ENCODE assay signal across 8 mouse cellular contexts in genomic region chr8:71486136-71486529, GRCm38 (mm10). TPM values are rescaled to one million over a fixed set of nuclear protein-coding genes. Genes with fewer than 3 reads are reported as not detected.
DNase-seq lines count a peak whose midpoint lies in the region; ATAC-seq and TF ChIP-seq lines count a peak whose summit lies in the region.

No protein-coding gene starts in this region.

- TF ChIP-seq POLR2A in heart, adult 2 months (IDR thresholded peaks at IDR 0.05; ENCODE audit: insufficient read depth, low read depth, low read length): no peak

- H3K4me2 ChIP-seq in forebrain, embryonic 14.5 days (ENCODE audit: low read length): peak overlapping the region; percentile 83
- peak overlapping the region; percentile 86 for H3K4me2 ChIP-seq in liver, embryonic 15.5 days

- H3K79me2 ChIP-seq in heart, adult 2 months (replicated peaks; ENCODE audit: control insufficient read depth, insufficient read depth, low read length): no peaks in the 10 kb centered on the region; the same call in 1 of the 2 replicates

- 11% methylated on average over 7 of the region's 7 CpGs for WGBS in heart, adult 2 months
- WGBS in forebrain, embryonic 14.5 days: 6% methylated on average over 7 of the region's 7 CpGs
- 28% methylated on average over 7 of the region's 7 CpGs for whole genome bisulfite sequencing in liver, embryonic 15.5 days (ENCODE audit: insufficient replicate concordance)

- H3K9me3 ChIP-seq in forebrain, embryonic 14.5 days (replicated peaks; ENCODE audit: control insufficient read depth, low read length): no peaks in the 10 kb centered on the region
- no peaks in the 10 kb centered on the region for H3K9me3 ChIP-seq in liver, embryonic 15.5 days (replicated peaks)

- H3K4me3 ChIP-seq in heart, adult 2 months: peak overlapping the region; percentile 82; the same call in 1 of the 2 replicates
- peak overlapping the region; percentile 88 for H3K4me3 ChIP-seq in forebrain, embryonic 14.5 days (ENCODE audit: low read depth, low read length)
- peak overlapping the region; percentile 62 for H3K4me3 ChIP-seq in liver, embryonic 15.5 days (replicated peaks)

- no peak for ATAC-seq in forebrain, embryonic 14.5 days
- no peak for ATAC-seq in liver, embryonic 15.5 days (ENCODE audit: insufficient read depth)

- H3K9ac ChIP-seq in heart, adult 2 months (ENCODE audit: low read depth, low read length): no peak overlapping the region
- H3K9ac ChIP-seq in forebrain, embryonic 14.5 days (ENCODE audit: low read length): peak overlapping the region; percentile 97; the same call in 1 of the 2 replicates
- H3K9ac ChIP-seq in liver, embryonic 15.5 days: no peak overlapping the region

- DNase-seq in heart, adult 2 months: no peak
- no peak for DNase-seq in heart, postnatal 36 days
- DNase-seq in 3134 (ENCODE audit: extremely low read depth, insufficient read length, low spot score) (peak; percentile 45), MN1 (ENCODE audit: low spot score) (no peak)
- DNase-seq in forebrain, embryonic 14.5 days (ENCODE audit: low spot score): no peak
- no peak for DNase-seq in adrenal gland, adult 8-10 months
- no peak for DNase-seq in cerebellum, adult 8-10 months

- TF ChIP-seq CTCF in heart, adult 2 months (IDR thresholded peaks at IDR 0.05): no peak

- no peaks in the 10 kb centered on the region for H3K27me3 ChIP-seq in heart, adult 2 months (ENCODE audit: control insufficient read depth, insufficient read depth, low read length)
- H3K27me3 ChIP-seq in forebrain, embryonic 14.5 days (replicated peaks; ENCODE audit: control insufficient read depth, insufficient read depth, low read length): no peaks in the 10 kb centered on the region
- H3K27me3 ChIP-seq in liver, embryonic 15.5 days: peaks cover 11% of the 10 kb centered on the region

- TF ChIP-seq EP300 in heart, adult 2 months (IDR thresholded peaks at IDR 0.05; ENCODE audit: insufficient read depth, low read depth, low read length): no peak

- H3K27ac ChIP-seq in heart, adult 2 months: peak overlapping the region; percentile 88
- H3K27ac ChIP-seq in forebrain, embryonic 14.5 days (ENCODE audit: low read depth, low read length): peak overlapping the region; percentile 24; the same call in 1 of the 2 replicates
- no peak overlapping the region for H3K27ac ChIP-seq in liver, embryonic 15.5 days (replicated peaks)

- H3K4me1 ChIP-seq in heart, adult 2 months (ENCODE audit: control insufficient read depth, insufficient read depth, low read length): peaks cover 7% of the 10 kb centered on the region
- peaks cover 12% of the 10 kb centered on the region for H3K4me1 ChIP-seq in forebrain, embryonic 14.5 days (ENCODE audit: control insufficient read depth, insufficient read depth, low read length)
- peaks cover 46% of the 10 kb centered on the region for H3K4me1 ChIP-seq in liver, embryonic 15.5 days (replicated peaks)

- no peaks in the 10 kb centered on the region for H3K36me3 ChIP-seq in heart, adult 2 months (ENCODE audit: control insufficient read depth, insufficient read depth, low read length)
- peaks cover 43% of the 10 kb centered on the region for H3K36me3 ChIP-seq in forebrain, embryonic 14.5 days (ENCODE audit: control insufficient read depth, insufficient read depth, low read length)
- peaks cover 7% of the 10 kb centered on the region; the same call in 1 of the 2 replicates for H3K36me3 ChIP-seq in liver, embryonic 15.5 days (replicated peaks)

- intact Hi-C loops in heart, adult 2 months (cut with DNase I): no loop called here
- intact Hi-C loops in heart, postnatal 36 days (cut with DNase I): loop anchor here (5.0 kb wide), 1 partner anchor 119 kb away; the partner anchor contains the start of gene Use1

RNA-seq across cellular contexts. Expression of gene Ano8, which starts 0.4 kb away (rescaled TPM):
- 10 to 100 TPM; 15.6 to 16.3 TPM for total RNA-seq in heart, adult 2 months (2021)
- 15.3 and 18.4 TPM in 2 replicates for polyA plus RNA-seq in heart, adult 2 months (2012; rRNA removed)
- 10 to 100 TPM; 18.1 to 18.6 TPM for total RNA-seq in heart, postnatal 36 days (2021)
- polyA plus RNA-seq in forebrain, embryonic 14.5 days (2014; fragmentation: Nextera tagmentation; extraction: Ambion mirVana): 5.4 and 6.3 TPM in 2 replicates
- 0.15 and 0.20 TPM in 2 replicates for polyA plus RNA-seq in liver, embryonic 15.5 days (2015; fragmentation: Nextera tagmentation; extraction: Ambion mirVana)
- total RNA-seq in adrenal gland, adult 8-10 months (2022): 10 to 100 TPM; 13.5 to 24.7 (median 20.6) TPM

RNA-seq across cellular contexts. Expression of gene Gtpbp3, which starts 1.8 kb away (rescaled TPM):
- 10 to 100 TPM; 16.6 to 20.5 TPM for total RNA-seq in heart, adult 2 months (2021)
- 18.4 and 19.8 TPM in 2 replicates for polyA plus RNA-seq in heart, adult 2 months (2012; rRNA removed)
- total RNA-seq in heart, postnatal 36 days (2021): 10 to 100 TPM; 15.8 to 20.2 TPM
- 2.2 and 3.8 TPM in 2 replicates for polyA plus RNA-seq in forebrain, embryonic 14.5 days (2014; fragmentation: Nextera tagmentation; extraction: Ambion mirVana)
- polyA plus RNA-seq in liver, embryonic 15.5 days (2015; fragmentation: Nextera tagmentation; extraction: Ambion mirVana): 4.2 and 5.1 TPM in 2 replicates
- total RNA-seq in adrenal gland, adult 8-10 months (2022): 10 to 100 TPM; 23.1 to 32.0 (median 29.0) TPM

RNA-seq across cellular contexts. Expression of gene Dda1, which starts 17.1 kb away (rescaled TPM):
- total RNA-seq in heart, adult 2 months (2021): 10 to 100 TPM; 30.4 to 31.8 TPM
- 51.8 and 51.9 TPM in 2 replicates for polyA plus RNA-seq in heart, adult 2 months (2012; rRNA removed)
- total RNA-seq in heart, postnatal 36 days (2021): 10 to 100 TPM; 32.1 to 32.3 TPM
- 207 and 225 TPM in 2 replicates for polyA plus RNA-seq in forebrain, embryonic 14.5 days (2014; fragmentation: Nextera tagmentation; extraction: Ambion mirVana)
- polyA plus RNA-seq in liver, embryonic 15.5 days (2015; fragmentation: Nextera tagmentation; extraction: Ambion mirVana): 38.3 and 42.6 TPM in 2 replicates
- 10 to 100 TPM; 51.7 to 65.2 (median 57.9) TPM for total RNA-seq in adrenal gland, adult 8-10 months (2022)

RNA-seq across cellular contexts. Expression of gene Mrpl34, which starts 21.4 kb away (rescaled TPM):
- total RNA-seq in heart, adult 2 months (2021): 100 to 1,000 TPM; 120 to 128 TPM
- 81.7 and 153 TPM in 2 replicates for polyA plus RNA-seq in heart, adult 2 months (2012; rRNA removed)
- 100 to 1,000 TPM; 117 to 129 TPM for total RNA-seq in heart, postnatal 36 days (2021)
- polyA plus RNA-seq in forebrain, embryonic 14.5 days (2014; fragmentation: Nextera tagmentation; extraction: Ambion mirVana): 185 and 214 TPM in 2 replicates
- polyA plus RNA-seq in liver, embryonic 15.5 days (2015; fragmentation: Nextera tagmentation; extraction: Ambion mirVana): 81.2 and 96.6 TPM in 2 replicates
- total RNA-seq in adrenal gland, adult 8-10 months (2022): 100 to 1,000 TPM in 1 of 4 experiments, 10 to 100 TPM in 3; 64.7 to 108 (median 88.7) TPM

RNA-seq across cellular contexts. Expression of gene Abhd8, which starts 22.7 kb away (rescaled TPM):
- 10 to 100 TPM; 25.8 to 26.5 TPM for total RNA-seq in heart, adult 2 months (2021)
- polyA plus RNA-seq in heart, adult 2 months (2012; rRNA removed): 30.4 and 38.3 TPM in 2 replicates
- total RNA-seq in heart, postnatal 36 days (2021): 10 to 100 TPM; 26.2 to 29.9 TPM
- polyA plus RNA-seq in forebrain, embryonic 14.5 days (2014; fragmentation: Nextera tagmentation; extraction: Ambion mirVana): 75.7 and 93.7 TPM in 2 replicates
- polyA plus RNA-seq in liver, embryonic 15.5 days (2015; fragmentation: Nextera tagmentation; extraction: Ambion mirVana): 9.1 and 9.2 TPM in 2 replicates
- 10 to 100 TPM; 85.3 to 96.2 (median 92.1) TPM for total RNA-seq in adrenal gland, adult 8-10 months (2022)
